ENCODE assay signal across 23 mouse cellular contexts in the genomic region with DNA sequence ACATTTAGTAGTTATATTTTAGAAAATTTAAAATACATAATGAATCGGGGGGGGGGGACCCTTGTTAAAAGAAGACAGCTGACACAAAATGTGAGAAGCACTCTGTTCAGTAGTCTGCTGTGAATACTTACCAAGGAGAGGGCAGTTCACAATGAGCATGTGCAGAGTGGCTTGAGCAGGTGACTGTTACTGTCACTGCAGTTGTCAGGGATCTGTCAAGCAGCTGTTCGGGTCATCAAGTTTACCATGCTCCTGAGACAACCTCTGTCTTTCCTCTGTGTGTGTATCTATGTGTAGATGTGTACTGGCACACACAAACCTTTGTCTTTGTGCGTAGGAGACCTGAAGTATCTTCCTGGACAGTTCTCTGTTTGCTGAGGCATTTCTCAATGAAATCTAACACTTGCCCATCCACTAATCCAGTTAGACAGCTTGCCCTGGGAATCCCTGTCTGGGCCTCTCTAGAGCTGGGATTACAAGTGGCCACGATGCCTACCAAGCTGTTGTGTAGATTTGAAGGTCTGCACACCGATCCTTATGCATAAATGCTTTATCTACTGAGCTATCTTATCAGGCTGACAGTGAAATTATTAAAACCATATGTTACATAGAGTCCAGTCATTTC.
"Had no signal": no experiment of that assay in that cellular context is flagged by ENCODE, and none has a peak within 500 bp of the region (broad histone marks: within the 10 kb centered on the region; RNA-seq: fewer than 3 reads in every experiment).

No protein-coding gene starts in this region.

- H3K4me3 ChIP-seq: intestine, embryonic 15.5 days; kidney, embryonic 15.5 days; left cerebral cortex, adult 2 months; limb, embryonic 15.5 days; megakaryocyte, embryonic 14.5 days; midbrain, embryonic 10.5 days; midbrain, embryonic 13.5 days; neural tube, embryonic 13.5 days had no signal

- H3K4me1 ChIP-seq: intestine, embryonic 15.5 days; kidney, embryonic 15.5 days had no signal

- H3K9me3 ChIP-seq: intestine, embryonic 15.5 days; kidney, embryonic 15.5 days; limb, embryonic 15.5 days; megakaryocyte, embryonic 14.5 days; midbrain, embryonic 10.5 days; midbrain, embryonic 13.5 days; neural tube, embryonic 13.5 days had no signal

- DNase-seq: kidney, adult 11 months; kidney, adult 8-10 months; kidney, postnatal 10 days; kidney, postnatal 36 days; layer of hippocampus, postnatal 36 days; left cerebral cortex, postnatal 4 days; liver, postnatal 0 days; lung, embryonic 14.5 days; lung, postnatal 10 days; lung, postnatal 36 days; right cerebral cortex, postnatal 25 days; thymus, adult 18-20 months; thymus, postnatal 14 days had no signal

- H3K27me3 ChIP-seq: intestine, embryonic 15.5 days; kidney, embryonic 15.5 days; limb, embryonic 15.5 days; megakaryocyte, embryonic 14.5 days; midbrain, embryonic 13.5 days; neural tube, embryonic 13.5 days had no signal

- H3K27ac ChIP-seq: intestine, embryonic 15.5 days; kidney, embryonic 15.5 days; left cerebral cortex, adult 2 months; limb, embryonic 15.5 days; liver, embryonic 14.5 days; midbrain, embryonic 13.5 days; neural tube, embryonic 13.5 days had no signal

- H3K4me2 ChIP-seq: intestine, embryonic 15.5 days; kidney, embryonic 15.5 days; limb, embryonic 15.5 days; liver, embryonic 11.5 days; lung, embryonic 14.5 days; midbrain, embryonic 13.5 days; neural tube, embryonic 13.5 days had no signal

- H3K9ac ChIP-seq: intestine, embryonic 15.5 days; kidney, embryonic 15.5 days; limb, embryonic 15.5 days; liver, embryonic 14.5 days; liver, postnatal 0 days; lung, embryonic 14.5 days; midbrain, embryonic 13.5 days; neural tube, embryonic 13.5 days had no signal

- ATAC-seq: intestine, embryonic 15.5 days; liver, postnatal 0 days; midbrain, embryonic 13.5 days had no signal

- H3K36me3 ChIP-seq: intestine, embryonic 15.5 days; kidney, embryonic 15.5 days; limb, embryonic 15.5 days; midbrain, embryonic 10.5 days; midbrain, embryonic 13.5 days; neural tube, embryonic 13.5 days had no signal
